Mouse (Mus musculus) skeletal muscle tissue, adult 2 months (tissue): Measurements from ENCODE around the gene Nolc1.
"Not testable (repeated sequence)": the region's sequence is repeated elsewhere in the genome, so short reads cannot be mapped to it uniquely, and the experiment has no call there.

Experiments used
- DNase-seq: peaks from one replicate; pipeline ENCODE4 v3.0.0-alpha.2; 2012; ENCODE audit warnings: low read depth, low spot score

Gene Nolc1

DNA sequence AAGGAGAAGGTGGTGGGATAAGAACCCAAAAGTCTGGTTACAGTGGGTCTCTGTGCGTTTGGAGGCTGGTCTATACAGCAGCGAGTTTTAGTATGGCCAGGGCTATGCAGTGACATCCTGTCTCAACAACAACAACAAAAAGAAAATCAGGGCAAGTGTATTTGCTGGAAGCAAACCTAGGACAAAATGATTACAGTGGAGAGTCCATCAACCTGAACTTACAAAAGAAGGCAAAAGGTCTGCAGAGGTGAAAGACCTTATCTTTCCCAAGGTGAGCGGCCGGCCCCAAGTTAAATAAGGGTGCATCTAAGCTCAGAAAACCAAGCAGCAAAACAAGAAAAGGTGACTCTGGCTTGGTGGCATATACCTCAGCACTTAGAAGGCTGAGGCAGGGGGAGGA is 16.0 kb downstream of the Nolc1 start:
- DNase-seq, result no peak

DNA sequence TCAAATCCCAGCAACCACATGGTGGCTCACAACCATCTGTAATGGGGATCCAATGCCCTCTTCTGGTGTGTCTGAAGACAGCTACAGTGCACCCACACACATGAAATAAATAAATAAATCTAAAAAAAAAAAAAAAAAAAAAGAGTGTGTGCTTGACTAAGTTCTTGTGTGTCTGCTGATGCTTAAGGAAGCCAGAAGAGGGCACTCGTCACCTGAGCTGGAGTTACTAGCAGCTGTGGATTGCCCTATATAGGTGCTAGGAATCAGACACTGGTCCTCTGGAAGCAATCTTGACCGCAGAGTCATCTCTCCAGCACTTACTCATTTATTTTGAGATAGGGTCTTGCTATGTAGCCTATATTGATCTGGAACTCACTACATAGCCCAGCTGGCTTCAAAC is 18.5 kb downstream of the Nolc1 start:
- no peak for DNase-seq

DNA sequence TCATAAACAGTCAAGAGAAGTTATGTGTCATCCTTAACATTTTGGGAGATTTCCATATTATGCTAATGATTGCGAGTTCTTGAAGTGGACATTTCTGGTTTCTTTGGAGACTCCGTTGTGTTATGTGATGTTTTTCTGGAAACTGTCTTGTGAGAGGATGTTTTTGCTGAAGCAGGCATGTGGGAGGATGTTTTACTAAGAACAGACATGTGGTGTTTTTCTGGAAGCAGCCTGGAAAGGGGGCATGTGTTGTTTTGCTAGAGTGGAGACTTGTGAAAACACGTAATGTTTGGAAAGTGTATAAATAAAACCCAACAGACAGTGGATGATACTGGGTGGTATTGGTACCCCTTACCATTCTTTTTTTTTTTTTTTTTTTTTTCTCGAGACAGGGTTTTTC is 19.6 kb downstream of the Nolc1 start:
- no peak for DNase-seq

DNA sequence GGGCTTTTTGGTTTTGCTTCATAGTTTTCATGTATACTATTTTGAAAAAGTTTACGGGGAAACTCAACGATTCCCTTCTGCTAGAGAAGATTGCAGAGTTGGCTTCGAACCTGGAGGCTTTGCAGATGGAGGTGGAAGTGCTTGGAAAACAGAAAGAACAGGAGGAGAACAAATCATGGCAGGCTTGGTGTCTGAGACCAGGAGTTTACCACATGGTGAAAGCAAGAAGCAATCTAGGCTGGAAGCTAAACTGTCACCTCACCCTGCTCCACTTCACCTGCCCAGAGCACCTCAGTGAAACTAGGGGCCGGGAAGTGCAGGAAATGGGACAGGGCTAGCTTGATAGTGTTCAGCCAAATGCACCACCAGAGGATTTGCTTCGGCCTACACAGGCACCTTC is 20.7 kb downstream of the Nolc1 start:
- DNase-seq, result no peak

DNA sequence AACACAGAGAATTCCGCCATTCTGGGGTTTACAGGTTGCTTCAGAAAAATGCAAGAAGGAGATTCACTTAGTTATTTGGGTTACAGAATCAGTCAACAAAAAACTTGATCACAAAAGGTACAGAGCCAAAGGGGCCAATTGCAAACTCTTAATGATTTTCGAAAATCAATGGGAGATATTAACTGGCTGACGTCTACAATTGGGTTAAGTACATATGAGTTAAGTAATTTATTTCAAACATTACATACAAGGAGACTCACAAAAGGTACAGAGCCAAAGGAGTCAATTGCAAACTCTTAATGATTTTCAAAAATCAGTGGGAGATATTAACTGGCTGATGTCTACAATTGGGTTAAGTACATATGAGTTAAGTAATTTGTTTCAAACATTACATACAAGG is 23.9 kb downstream of the Nolc1 start:
- no peak for DNase-seq

DNA sequence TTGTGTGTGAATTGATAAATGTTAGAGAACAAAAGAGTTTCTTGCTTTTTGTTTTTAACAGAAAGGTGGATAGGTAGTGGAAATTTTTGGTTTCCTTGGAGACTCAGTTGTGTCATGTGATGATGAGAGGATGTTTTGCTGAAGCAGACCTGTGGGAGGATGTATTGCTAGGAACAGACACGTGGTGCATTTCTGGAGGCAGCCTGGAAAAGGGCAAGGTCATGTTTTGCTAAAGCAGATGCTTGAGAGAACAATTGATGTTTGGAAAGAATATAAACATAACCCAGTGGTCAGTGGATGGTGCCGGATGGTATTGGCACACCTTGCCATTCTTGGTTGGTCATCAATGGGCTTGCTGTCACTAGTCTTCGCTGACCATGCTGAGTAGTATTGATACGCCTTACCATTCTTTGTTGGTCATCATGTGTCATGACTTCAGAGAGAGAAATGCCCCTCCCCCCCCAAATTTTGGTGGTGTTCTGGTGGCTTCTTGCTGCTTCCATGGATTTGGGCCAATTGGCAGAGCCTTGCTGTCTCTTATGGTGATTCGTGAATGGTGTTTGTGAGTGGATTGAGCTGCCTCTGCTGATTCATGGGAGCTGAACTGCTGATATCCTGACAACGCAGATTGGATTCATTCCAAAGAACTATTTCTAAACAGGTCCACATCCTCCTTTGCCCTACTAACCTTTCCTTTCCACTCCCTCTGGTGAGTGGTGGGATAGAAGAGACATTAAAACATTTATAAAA is 27.9 kb downstream of the Nolc1 start:
- DNase-seq, result no peak

DNA sequence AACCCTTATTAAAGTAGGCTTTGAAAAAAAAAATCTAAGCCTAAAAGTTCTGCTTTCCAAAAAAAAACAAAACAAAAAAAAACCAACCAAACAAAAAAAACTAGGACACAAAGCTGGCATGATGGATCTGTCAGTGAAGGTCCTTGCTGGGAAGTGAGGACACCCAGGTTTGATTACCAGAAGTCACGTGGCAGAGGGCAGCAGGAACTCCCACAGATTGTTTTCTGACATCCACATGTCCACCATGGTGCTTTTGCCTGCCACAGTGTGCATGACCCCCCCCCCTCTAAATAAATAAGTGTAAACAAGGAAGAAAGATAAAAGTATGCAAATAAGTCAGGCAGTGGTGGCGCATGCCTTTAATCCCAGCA is 28.5 kb downstream of the Nolc1 start:
- DNase-seq, result no peak

DNA sequence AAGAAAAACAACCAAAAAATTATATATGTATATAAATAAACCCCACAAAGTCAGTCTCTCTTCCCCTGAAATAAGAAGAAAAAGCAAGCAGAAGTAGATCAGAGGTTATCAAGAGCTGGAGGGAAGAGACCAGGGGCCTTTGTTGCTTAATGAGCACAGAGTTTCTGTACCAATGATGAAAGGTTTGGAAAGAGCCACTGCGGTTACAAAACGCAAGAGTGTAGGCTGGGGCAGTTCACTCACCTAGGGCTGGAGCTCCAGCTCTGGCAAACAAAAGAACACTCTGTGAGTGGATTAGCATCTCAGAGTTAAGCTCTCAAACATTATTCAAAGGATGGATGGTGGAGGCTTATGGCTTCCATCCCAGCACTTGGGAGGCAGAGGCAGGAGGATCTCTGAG is 34.6 kb downstream of the Nolc1 start:
- no peak for DNase-seq

DNA sequence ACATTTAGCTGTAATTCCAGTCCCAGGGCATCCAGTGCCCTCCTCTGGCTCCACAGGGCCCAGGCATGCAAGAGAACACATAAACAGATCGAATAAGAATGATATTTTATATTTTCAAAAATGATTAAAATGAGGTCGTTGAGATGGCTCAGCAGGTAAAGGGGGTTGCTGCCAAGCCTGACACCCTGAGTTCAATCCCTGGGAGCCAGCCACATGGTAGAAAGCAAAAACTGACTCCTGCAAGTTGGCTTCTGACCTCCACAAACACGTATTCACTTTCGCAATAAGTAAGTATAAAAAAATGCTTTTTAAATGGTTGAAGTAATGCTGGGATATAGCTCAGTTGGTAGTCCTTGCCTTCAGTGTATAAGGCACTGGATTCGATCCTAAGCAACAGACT is 35.1 kb downstream of the Nolc1 start:
- DNase-seq, result no peak

DNA sequence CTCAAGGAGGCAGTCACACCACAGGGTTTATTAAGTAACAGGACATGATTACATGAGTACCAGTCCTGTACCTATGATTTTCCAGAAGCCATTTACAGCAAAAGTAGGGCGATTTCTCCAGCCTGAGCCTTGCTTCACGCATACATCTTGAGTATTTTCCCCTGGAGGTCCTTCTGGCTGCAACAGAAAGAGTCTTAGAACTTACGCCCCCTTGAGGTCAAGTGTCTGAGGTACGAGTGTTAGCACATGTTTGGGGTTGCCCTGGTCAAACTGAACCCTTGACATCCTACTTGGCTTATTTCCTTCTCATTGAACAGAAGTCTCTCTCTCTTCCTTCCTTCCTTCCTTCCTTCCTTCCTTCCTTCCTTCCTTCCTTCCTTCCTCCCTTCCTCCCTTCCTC is 39.0 kb downstream of the Nolc1 start:
- no peak for DNase-seq

DNA sequence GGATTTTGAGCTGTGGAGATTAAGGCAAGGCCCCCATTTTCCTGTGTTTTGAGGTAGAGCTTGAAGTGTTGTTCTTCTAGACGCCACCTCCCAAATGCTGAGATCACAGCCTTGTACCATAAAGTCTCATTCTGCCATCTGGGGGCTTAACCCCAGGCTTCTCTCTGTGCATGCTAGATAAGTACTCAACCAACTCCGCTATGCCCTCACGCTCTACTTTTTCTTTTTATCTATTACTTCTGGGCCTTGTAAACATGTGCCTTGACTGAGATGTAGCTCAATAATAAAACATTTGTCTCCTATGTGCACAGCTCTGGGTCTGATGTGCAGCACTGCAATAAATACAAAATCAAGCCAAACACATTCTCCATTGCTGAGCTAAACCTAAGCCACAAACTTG is 43.8 kb downstream of the Nolc1 start:
- no peak for DNase-seq

DNA sequence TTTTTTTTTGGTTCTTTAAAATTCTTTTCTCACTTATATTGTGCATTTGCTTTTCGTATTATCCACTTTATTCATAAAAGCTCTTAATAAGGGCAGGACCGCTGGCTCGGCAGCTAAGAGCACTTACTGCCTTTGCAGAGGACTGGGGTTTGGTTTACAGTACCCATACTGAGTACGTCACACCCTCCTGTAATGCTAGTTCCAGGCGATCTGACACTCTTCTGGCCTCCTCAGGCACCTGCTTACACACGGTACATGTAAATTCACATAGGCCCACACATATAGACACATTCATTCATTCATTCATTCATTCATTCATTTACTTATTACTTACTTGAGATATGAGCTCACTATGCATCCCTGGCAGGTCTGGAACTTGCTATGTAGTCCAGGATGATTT is 45.2 kb downstream of the Nolc1 start:
- no peak for DNase-seq

DNA sequence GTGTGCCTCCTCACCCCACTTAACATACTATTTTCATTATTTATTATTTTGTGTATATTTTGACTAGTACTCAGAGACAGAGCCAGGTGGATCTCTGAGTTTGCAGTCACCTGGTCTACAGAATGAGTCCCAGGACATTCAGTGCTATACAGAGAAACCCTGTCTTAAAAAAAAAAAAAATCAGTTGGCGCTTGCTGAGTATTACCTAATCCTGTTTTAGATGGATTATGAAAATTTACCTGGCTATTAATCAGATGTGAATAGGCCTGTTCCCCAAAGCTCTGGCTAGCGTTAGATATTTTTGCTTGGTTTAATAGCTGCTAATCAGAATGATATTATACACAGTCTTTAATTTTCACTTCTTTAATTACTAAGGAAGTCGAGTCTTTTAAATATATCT is 48.2 kb downstream of the Nolc1 start:
- DNase-seq, result no peak

DNA sequence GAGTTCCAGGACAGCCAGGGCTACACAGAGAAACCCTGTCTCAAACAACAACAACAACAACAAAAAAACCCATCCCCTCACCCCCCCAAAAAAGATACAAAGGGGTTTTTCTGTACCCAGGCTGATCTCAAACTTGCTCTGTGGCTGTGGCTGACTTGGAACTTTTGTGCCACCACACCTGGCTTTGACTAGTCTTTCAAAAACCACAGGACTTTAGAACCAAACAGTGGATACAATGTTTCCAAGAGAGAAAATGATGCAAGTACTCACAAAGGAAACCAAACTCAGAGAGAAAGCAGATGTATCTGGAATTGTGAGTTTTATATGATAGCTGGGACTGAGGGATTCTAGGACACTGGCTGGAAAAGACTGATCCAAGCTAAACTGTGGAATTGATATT is 49.0 kb downstream of the Nolc1 start:
- DNase-seq, result no peak

DNA sequence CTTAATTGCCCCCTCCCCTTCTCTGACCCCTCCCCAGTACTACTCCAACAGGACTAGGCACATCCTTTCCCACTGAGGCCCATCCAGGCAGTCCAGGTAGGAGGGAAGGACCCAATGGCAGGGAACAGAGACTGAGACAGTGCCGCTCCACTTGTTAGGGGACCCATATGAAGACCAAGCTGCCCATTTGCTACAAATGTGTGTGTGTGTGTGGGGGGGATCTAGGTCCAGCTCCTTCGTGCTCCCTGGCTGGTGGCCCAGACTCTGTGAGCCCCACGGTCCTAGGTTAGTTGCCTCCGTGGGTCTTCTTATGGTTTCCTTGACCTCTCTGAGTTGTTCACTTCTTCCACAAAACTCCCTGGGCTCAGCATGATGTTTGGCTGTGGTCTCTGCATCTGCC is 50.6 kb downstream of the Nolc1 start:
- DNase-seq, result no peak

DNA sequence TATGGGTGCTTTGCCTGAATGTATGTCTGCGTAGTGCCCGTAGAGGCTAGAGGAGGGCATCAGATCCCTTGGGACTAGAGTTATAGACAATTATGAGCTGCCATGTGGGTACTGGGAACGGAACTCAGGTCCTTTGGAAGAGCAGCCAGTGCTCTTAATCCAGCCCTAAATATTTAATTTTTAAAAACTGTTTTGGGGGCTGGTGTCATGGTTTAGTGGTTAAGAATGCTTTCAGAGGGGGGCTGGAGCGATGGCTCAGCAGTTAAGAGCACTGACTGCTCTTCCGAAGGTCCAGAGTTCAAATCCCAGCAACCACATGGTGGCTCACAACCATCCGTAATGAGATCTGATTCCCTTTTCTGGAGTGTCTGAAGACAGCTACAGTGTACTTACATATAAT is 54.1 kb downstream of the Nolc1 start:
- DNase-seq, result not testable (repeated sequence)

DNA sequence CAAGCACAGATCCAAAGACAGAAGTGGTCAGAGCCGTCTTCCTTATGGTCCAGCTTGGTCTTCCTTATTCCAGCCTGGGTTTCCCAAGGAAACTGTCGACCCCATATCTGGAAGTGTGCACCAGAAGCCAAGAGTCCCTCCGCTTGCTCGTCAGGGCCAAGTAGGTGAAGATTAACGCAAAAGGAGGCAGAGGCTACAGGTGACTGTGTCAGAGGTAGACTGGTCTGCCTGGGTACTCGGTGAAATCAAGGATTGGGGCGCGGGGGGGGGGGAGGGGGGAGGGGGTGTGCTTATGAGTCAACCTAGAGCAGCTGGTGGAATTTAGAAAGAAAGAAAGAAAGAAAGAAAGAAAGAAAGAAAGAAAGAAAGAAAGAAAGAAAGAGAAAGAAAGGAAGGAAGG is 55.6 kb downstream of the Nolc1 start:
- no peak for DNase-seq

DNA sequence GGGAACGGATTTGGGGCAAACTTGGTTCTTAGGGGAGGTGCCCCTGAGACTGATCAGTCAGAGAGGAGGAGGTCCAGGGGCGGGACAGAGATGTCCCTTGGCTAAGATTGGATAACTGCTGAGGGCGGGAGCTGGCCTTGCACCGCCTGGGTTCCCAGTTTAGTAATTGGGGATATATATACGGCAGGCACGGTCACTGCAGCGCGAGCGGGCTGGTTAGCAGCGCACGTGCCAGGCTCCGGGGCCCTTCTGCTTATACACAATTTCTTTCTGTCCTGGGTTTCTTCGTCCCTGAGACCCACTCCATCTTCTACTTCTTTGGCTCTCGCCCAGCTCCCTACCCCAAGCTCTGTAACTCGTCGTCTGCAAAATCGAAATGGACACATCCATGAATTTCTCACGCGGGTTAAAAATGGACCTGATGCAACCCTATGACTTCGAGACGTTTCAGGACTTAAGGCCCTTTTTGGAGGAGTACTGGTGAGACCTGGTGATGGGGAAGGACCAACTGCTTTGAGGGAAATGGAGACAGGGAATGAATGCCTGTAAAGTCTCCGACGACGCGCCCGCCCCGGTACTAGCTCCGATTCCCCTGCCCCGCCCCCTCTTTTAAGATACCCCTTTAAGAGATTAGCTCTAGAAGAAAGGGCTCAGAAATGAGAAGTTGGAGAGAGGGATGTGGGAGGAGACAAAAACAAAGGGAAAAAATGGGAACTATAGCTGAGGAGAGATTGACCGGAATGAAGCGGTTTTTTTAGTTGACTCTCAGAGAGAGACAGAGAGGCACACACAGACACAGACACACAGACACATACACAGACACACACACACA is 56.2 kb downstream of the Nolc1 start, which contains the start of gene Elovl3:
Gene Elovl3, plus strand, starts transcription at position 204 of the 832 bp plus-strand sequence.
- DNase-seq, result no peak

DNA sequence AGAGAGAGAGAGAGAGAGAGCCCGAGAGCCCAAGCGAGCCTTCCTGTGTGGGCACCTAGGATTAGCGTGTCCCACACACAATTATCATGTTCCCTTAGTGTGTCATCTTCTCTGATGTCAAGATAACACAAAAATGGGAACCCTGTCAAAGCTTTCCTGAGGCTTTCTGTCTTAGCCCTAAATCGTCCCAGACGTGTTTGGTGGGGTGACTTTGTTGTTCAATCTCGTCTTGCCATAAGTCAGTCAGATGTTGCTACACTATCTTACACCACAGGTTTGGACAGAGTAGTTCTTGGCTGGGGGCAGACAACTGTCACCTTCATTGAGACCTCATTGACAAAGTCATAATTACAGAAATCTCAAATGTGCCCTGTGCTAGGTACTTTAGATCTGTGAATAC is 56.9 kb downstream of the Nolc1 start:
- no peak for DNase-seq
